Mouse (Mus musculus): ENCODE results near the gene Folr2. TPM values are rescaled to one million over a fixed set of nuclear protein-coding genes. Genes with fewer than 3 reads are reported as not detected.

The Folr2 gene
- polyA plus RNA-seq, 1 experiment from 2014 or later, result 3.8 TPM

DNA sequence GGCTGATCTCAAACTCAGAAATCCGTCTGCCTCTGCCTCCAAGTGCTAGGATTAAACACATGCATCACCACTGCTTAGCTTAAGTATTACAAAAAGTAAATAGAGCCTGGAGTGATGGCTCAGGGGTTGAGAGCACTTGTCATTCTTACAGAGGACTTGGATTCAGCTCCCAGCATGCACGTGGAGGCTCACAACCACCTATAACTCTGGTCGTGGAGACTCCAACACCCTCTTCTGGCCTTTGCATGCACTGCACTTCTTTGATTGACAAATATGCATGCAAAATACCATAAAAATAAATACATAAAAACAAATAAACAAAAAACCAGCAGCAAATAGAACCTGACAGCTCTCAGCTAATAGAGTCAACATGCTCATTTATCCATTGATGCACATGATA, 5.3 kb upstream of the Folr2 start:
- WGBS, result 68% methylated on average over 3 of the region's 3 CpGs
- H3K4me1 ChIP-seq, result no peaks in the 10 kb centered on the region
- H3K27ac ChIP-seq, result no peak overlapping the region

GRCm38 (mm10) chr7:101860978-101861377, 4.0 kb upstream of the Folr2 start:
- ATAC-seq (ENCODE audit: insufficient number of reproducible peaks, low FRiP score, low TSS enrichment, low read depth), result no peak
- Histone ChIP-seq H3K4me2 (no peak overlapping the region), H3K27me3 (no peaks in the 10 kb centered on the region), H3K9ac (no peak overlapping the region), H3K9me3 (no peaks in the 10 kb centered on the region), H3K36me3 (no peaks in the 10 kb centered on the region), H3K4me3 (no peak overlapping the region), H3K27ac (no peak overlapping the region), H3K4me1 (no peaks in the 10 kb centered on the region)

More for the DNA sequence above, 5.3 kb upstream of the Folr2 start:
- no peaks in the 10 kb centered on the region for H3K9me3 ChIP-seq
- ATAC-seq (ENCODE audit: insufficient number of reproducible peaks, low FRiP score, low TSS enrichment, low read depth), result no peak
- H3K27me3 ChIP-seq, result no peaks in the 10 kb centered on the region
- no peaks in the 10 kb centered on the region for H3K36me3 ChIP-seq
- H3K9ac ChIP-seq, result no peak overlapping the region
- H3K4me3 ChIP-seq, result no peak overlapping the region
- H3K4me2 ChIP-seq, result no peak overlapping the region

GRCm38 (mm10) chr7:101858362-101858761, 1.4 kb upstream of the Folr2 start:
- H3K4me2 ChIP-seq, result no peak overlapping the region
- no peak for ATAC-seq (ENCODE audit: insufficient number of reproducible peaks, low FRiP score, low TSS enrichment, low read depth)

DNA sequence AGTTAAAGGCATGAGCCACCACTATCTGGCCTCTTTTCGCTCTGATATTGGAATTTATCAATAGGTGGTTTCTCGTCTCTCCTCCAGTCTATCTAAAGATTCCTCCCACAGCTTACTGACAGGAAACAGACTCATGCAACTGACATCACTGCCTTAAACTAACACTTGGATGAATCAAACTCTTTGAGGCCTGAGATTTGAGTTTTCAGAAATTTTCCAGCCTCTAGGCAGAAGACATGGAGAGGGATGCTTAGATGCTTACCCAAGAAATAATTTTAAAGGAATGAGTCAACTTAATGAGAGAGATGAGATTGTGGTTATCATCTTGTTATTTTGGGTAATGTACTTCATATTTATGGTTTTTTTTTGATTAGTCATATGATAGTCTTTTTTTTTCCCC, 3.2 kb downstream of the Folr2 start:
- Histone ChIP-seq H3K36me3 (no peaks in the 10 kb centered on the region), H3K4me3 (no peak overlapping the region), H3K27me3 (no peaks in the 10 kb centered on the region), H3K9ac (no peak overlapping the region), H3K4me2 (no peak overlapping the region), H3K27ac (no peak overlapping the region), H3K9me3 (no peaks in the 10 kb centered on the region), H3K4me1 (no peaks in the 10 kb centered on the region)
- 83% methylated on average over 2 of the region's 2 CpGs for WGBS
- no peak for ATAC-seq (ENCODE audit: insufficient number of reproducible peaks, low FRiP score, low TSS enrichment, low read depth)

More at GRCm38 (mm10) chr7:101858362-101858761, 1.4 kb upstream of the Folr2 start:
- WGBS, result 70% methylated on average over 9 of the region's 9 CpGs
- Histone ChIP-seq H3K9ac (no peak overlapping the region), H3K4me3 (no peak overlapping the region), H3K36me3 (no peaks in the 10 kb centered on the region), H3K27ac (no peak overlapping the region), H3K9me3 (no peaks in the 10 kb centered on the region), H3K4me1 (no peaks in the 10 kb centered on the region), H3K27me3 (no peaks in the 10 kb centered on the region)

GRCm38 (mm10) chr7:101852846-101853245, 4.1 kb downstream of the Folr2 start:
- ATAC-seq (ENCODE audit: insufficient number of reproducible peaks, low FRiP score, low TSS enrichment, low read depth), result no peak

GRCm38 (mm10) chr7:101851689-101852088, 5.3 kb downstream of the Folr2 start:
- Histone ChIP-seq H3K9ac (no peak overlapping the region), H3K9me3 (no peaks in the 10 kb centered on the region), H3K27ac (no peak overlapping the region), H3K27me3 (no peaks in the 10 kb centered on the region), H3K4me1 (no peaks in the 10 kb centered on the region), H3K4me2 (no peak overlapping the region), H3K4me3 (no peak overlapping the region), H3K36me3 (no peaks in the 10 kb centered on the region)
- WGBS, result 70% methylated on average over 6 of the region's 6 CpGs
- ATAC-seq (ENCODE audit: insufficient number of reproducible peaks, low FRiP score, low TSS enrichment, low read depth), result no peak

More at GRCm38 (mm10) chr7:101852846-101853245, 4.1 kb downstream of the Folr2 start:
- no peak overlapping the region for H3K4me2 ChIP-seq
- H3K27me3 ChIP-seq, result no peaks in the 10 kb centered on the region
- no peaks in the 10 kb centered on the region for H3K9me3 ChIP-seq
- WGBS, result 86% methylated on average over 6 of the region's 6 CpGs
- no peak overlapping the region for H3K4me3 ChIP-seq
- no peaks in the 10 kb centered on the region for H3K36me3 ChIP-seq
- no peak overlapping the region for H3K9ac ChIP-seq
- no peak overlapping the region for H3K27ac ChIP-seq
- no peaks in the 10 kb centered on the region for H3K4me1 ChIP-seq

DNA sequence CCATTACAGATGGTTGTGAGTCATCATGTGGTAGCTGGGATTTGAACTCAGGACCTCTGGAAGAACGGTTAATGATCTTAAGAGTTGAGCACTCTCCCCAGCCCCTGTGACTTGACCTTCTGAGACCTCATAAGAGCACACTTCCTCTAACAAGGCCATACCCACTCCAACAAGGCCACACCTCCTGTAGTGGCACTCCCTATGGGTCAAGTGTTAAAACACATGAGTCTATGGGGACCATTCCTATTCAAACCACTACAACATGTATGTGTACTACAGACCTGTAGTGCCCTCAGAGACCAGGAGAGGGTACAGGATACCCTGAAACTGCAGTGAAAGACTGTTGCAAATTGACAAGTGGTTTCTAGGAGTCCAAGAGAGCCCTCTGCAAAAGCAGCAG, 9.1 kb downstream of the Folr2 start:
- ATAC-seq (ENCODE audit: insufficient number of reproducible peaks, low FRiP score, low TSS enrichment, low read depth), result no peak
- no peak overlapping the region for H3K4me2 ChIP-seq
- no peak overlapping the region for H3K9ac ChIP-seq
- H3K36me3 ChIP-seq, result no peaks in the 10 kb centered on the region
- H3K27ac ChIP-seq, result no peak overlapping the region
- no peaks in the 10 kb centered on the region for H3K4me1 ChIP-seq
- no peaks in the 10 kb centered on the region for H3K27me3 ChIP-seq
- H3K4me3 ChIP-seq, result no peak overlapping the region
- WGBS, result 93% methylated on average over 1 of the region's 1 CpGs
- H3K9me3 ChIP-seq, result no peaks in the 10 kb centered on the region

DNA sequence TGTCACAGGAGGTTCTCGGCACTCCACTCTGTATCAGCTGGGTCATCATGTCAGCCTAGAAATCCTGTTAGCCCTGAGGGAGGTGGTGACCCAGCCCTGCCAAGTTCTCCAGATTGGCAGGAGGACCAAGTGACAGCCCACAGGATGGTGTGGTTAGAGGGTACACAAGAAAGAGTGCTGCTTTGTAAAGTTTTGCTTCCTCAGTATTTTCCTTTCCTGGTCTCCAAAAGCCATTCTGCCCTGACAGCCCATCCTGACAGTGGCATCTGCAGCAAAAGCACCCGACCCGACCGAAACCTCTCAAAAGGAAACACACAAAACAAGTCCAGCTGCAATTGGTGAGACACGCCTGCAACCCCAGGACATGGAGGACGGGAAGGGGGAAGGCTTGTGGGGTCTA, 12.8 kb downstream of the Folr2 start:
- Histone ChIP-seq H3K4me1 (no peaks in the 10 kb centered on the region), H3K9ac (no peak overlapping the region), H3K27ac (no peak overlapping the region), H3K36me3 (no peaks in the 10 kb centered on the region), H3K4me3 (no peak overlapping the region), H3K27me3 (no peaks in the 10 kb centered on the region), H3K9me3 (no peaks in the 10 kb centered on the region), H3K4me2 (no peak overlapping the region)
- ATAC-seq (ENCODE audit: insufficient number of reproducible peaks, low FRiP score, low TSS enrichment, low read depth), result no peak
- 54% methylated on average over 6 of the region's 6 CpGs for WGBS

DNA sequence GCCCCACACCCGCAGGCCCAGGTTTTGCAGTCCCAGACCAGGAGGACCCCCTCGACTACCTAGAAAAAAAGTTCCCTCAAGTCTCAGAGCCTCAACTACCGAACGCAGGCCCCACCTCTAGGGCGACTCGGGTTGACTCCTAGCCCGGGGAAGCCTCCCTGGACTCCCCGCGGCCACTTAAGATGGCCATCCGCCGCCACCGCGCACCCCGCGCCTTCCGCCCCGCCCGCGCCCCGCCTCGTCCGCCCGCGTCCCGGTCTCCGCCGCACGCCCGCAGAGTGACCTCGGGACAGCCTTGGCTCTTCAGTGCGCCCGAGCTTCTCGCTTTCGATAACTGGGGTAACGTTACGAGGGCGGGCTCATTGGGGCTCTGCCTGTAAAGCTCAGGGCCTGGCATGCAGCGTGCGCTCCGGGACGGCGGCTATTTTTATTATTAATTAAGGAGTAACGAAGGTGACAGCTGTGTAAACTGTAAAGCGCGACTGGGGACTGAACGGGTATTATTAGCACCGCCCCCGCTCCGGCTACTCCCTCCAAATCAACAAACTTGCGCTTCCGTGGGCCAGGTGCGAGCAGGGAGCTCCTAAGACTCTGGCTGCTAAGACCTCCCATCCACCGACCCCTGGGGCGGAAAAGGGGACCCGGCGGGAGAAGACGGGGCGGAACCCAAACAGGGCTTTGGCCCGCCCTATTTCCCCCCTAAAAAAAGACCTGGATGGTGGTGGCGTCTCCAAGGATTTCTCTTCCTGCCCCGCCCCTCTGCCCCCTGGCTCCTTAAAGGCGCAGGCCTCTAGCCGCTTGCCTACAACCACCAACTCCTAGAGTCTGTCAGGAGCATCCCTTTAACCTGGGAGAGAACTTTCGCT, 19.2 kb downstream of the Folr2 start, which contains the start of gene Inppl1:
Gene Inppl1 (minus strand): TSS at position 624 of the 866 bp plus-strand sequence.
- ATAC-seq (ENCODE audit: insufficient number of reproducible peaks, low FRiP score, low TSS enrichment, low read depth), result peak; percentile 80
- H3K36me3 ChIP-seq, result peaks cover 11% of the 10 kb centered on the region
- WGBS, result under 1% methylated on average over 62 of the region's 64 CpGs
- peaks cover 31% of the 10 kb centered on the region for H3K4me1 ChIP-seq
- H3K9ac ChIP-seq, result peak within 1 kb of the TSS; percentile 82
- H3K4me2 ChIP-seq, result peak within 1 kb of the TSS; percentile 84
- H3K27me3 ChIP-seq, result no peaks in the 10 kb centered on the region
- no peaks in the 10 kb centered on the region for H3K9me3 ChIP-seq
- peak within 1 kb of the TSS; percentile 85 for H3K4me3 ChIP-seq
- peak within 1 kb of the TSS; percentile 98 for H3K27ac ChIP-seq

- Histone ChIP-seq H3K27ac (peak overlapping the region; percentile 98), H3K9me3 (no peaks in the 10 kb centered on the region), H3K4me2 (peak overlapping the region; percentile 84), H3K4me1 (peaks cover 31% of the 10 kb centered on the region), H3K4me3 (peak overlapping the region; percentile 85), H3K9ac (peak overlapping the region; percentile 82), H3K36me3 (peaks cover 17% of the 10 kb centered on the region), H3K27me3 (no peaks in the 10 kb centered on the region)
- under 1% methylated on average over 20 of the region's 20 CpGs for WGBS
- no peak for ATAC-seq (ENCODE audit: insufficient number of reproducible peaks, low FRiP score, low TSS enrichment, low read depth)
These were observed 19.8 kb downstream of the Folr2 start for GRCm38 (mm10) chr7:101837154-101837605.

DNA sequence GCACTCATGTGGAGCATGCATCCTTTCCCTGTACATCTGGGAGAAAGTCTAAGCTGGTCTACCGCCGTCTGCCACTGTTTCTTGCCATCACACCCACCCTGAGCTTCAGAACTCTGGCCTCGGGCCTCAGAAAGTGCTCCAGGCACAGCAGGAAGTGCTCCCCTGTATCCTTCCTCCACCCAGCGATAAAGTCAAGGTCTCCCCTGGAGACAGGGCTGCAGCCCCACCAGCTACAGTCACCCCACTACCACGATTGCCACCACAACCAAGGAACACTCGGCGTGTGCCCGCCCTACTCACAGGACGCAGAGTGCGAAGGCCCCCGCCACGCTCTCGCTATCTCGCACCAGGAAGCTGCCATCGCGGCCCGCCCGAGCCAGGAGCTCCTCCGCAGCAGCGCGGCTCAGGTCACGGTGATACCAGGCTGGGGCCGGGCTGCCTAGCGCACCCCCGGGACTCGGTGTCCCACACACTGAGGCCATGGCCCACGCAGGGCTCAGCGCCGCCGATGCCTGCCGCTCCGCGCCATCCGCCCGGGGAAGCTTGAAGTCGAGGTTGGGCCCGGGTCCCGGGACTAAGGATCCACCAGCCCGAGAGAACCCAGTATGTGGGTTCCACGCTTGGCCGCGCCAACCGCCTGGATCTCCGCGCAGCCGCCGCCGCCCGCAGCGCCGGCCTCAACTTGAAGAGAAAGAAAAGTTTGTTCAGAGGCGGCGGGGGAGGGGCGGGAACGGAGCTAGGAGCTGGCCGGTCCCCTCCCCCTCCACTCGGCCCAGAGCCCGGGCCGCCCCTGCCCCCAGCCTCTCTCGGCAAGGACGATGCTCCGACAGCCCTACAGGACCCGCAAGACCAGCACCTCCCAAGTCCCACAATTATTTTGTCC, 20.5 kb downstream of the Folr2 start:
- peak overlapping the region; percentile 98 for H3K27ac ChIP-seq
- peak overlapping the region; percentile 84 for H3K4me2 ChIP-seq
- H3K9me3 ChIP-seq, result no peaks in the 10 kb centered on the region
- no peaks in the 10 kb centered on the region for H3K27me3 ChIP-seq
- 0 out of 2 replicates have a peak, but pooled peaks have one; percentile 37 for ATAC-seq (ENCODE audit: insufficient number of reproducible peaks, low FRiP score, low TSS enrichment, low read depth)
- H3K4me3 ChIP-seq, result peak overlapping the region; percentile 85
- peaks cover 24% of the 10 kb centered on the region for H3K36me3 ChIP-seq
- peaks cover 31% of the 10 kb centered on the region for H3K4me1 ChIP-seq
- peak overlapping the region; percentile 82 for H3K9ac ChIP-seq
- WGBS, result under 1% methylated on average over 62 of the region's 63 CpGs

Data from limb, embryonic 15.5 days (tissue).